Mouse (Mus musculus): ENCODE data around the gene Ptpn12. TPM values are rescaled to one million over a fixed set of nuclear protein-coding genes. Genes with fewer than 3 reads are reported as not detected.

Gene Ptpn12
- polyA plus RNA-seq, 1 experiment from 2014 or later = 29.1 TPM

GRCm38 (mm10) chr5:21002723-21003122, 53.0 kb downstream of the Ptpn12 start:
- H3K9ac ChIP-seq (replicated peaks) = no peak overlapping the region

GRCm38 (mm10) chr5:21001622-21002315, 53.9 kb downstream of the Ptpn12 start:
- no peaks in the 10 kb centered on the region for H3K27me3 ChIP-seq
- no peak overlapping the region for H3K9ac ChIP-seq (replicated peaks)
- no peak for ATAC-seq
- no peak overlapping the region for H3K4me2 ChIP-seq (replicated peaks)
- no peaks in the 10 kb centered on the region for H3K4me1 ChIP-seq (replicated peaks)
- H3K9me3 ChIP-seq = peaks cover 6% of the 10 kb centered on the region; the same call in 1 of the 2 replicates
- no peak overlapping the region for H3K27ac ChIP-seq
- H3K4me3 ChIP-seq (replicated peaks) = no peak overlapping the region
- peaks cover 74% of the 10 kb centered on the region for H3K36me3 ChIP-seq
- WGBS = 97% methylated on average over 10 of the region's 10 CpGs

More at GRCm38 (mm10) chr5:21002723-21003122, 53.0 kb downstream of the Ptpn12 start:
- H3K27ac ChIP-seq = no peak overlapping the region
- H3K36me3 ChIP-seq = peaks cover 69% of the 10 kb centered on the region
- H3K27me3 ChIP-seq = no peaks in the 10 kb centered on the region
- peaks cover 6% of the 10 kb centered on the region; the same call in 1 of the 2 replicates for H3K9me3 ChIP-seq
- ATAC-seq = no peak
- no peaks in the 10 kb centered on the region for H3K4me1 ChIP-seq (replicated peaks)
- H3K4me3 ChIP-seq (replicated peaks) = no peak overlapping the region
- H3K4me2 ChIP-seq (replicated peaks) = no peak overlapping the region
- 95% methylated on average over 6 of the region's 6 CpGs for WGBS

GRCm38 (mm10) chr5:20998427-20998826, 57.3 kb downstream of the Ptpn12 start:
- peaks cover 89% of the 10 kb centered on the region for H3K36me3 ChIP-seq
- no peaks in the 10 kb centered on the region for H3K4me1 ChIP-seq (replicated peaks)
- H3K9ac ChIP-seq (replicated peaks) = no peak overlapping the region
- no peak overlapping the region for H3K4me3 ChIP-seq (replicated peaks)
- no peak overlapping the region for H3K27ac ChIP-seq
- peaks cover 6% of the 10 kb centered on the region; the same call in 1 of the 2 replicates for H3K9me3 ChIP-seq
- no peaks in the 10 kb centered on the region for H3K27me3 ChIP-seq
- 94% methylated on average over 6 of the region's 6 CpGs for WGBS
- ATAC-seq = no peak
- no peak overlapping the region for H3K4me2 ChIP-seq (replicated peaks)

- no peaks in the 10 kb centered on the region for H3K4me1 ChIP-seq (replicated peaks)
- 94% methylated on average over 6 of the region's 6 CpGs for WGBS
- no peak overlapping the region for H3K4me2 ChIP-seq (replicated peaks)
- no peaks in the 10 kb centered on the region for H3K27me3 ChIP-seq
- no peak overlapping the region for H3K9ac ChIP-seq (replicated peaks)
- H3K4me3 ChIP-seq (replicated peaks) = no peak overlapping the region
- H3K27ac ChIP-seq = no peak overlapping the region
- ATAC-seq = no peak
- H3K9me3 ChIP-seq = peaks cover 6% of the 10 kb centered on the region; the same call in 1 of the 2 replicates
- peaks cover 81% of the 10 kb centered on the region for H3K36me3 ChIP-seq
Measured at GRCm38 (mm10) chr5:20997555-20997954, 58.2 kb downstream of the Ptpn12 start.

GRCm38 (mm10) chr5:20990062-20990809, 65.5 kb downstream of the Ptpn12 start:
- Histone ChIP-seq H3K4me2 (replicated peaks) (no peak overlapping the region), H3K4me1 (replicated peaks) (no peaks in the 10 kb centered on the region), H3K4me3 (replicated peaks) (no peak overlapping the region), H3K9me3 (no peaks in the 10 kb centered on the region), H3K36me3 (peaks cover 72% of the 10 kb centered on the region), H3K9ac (replicated peaks) (no peak overlapping the region), H3K27ac (no peak overlapping the region), H3K27me3 (no peaks in the 10 kb centered on the region)
- no peak for ATAC-seq
- 98% methylated on average over 8 of the region's 8 CpGs for WGBS

GRCm38 (mm10) chr5:20986271-20986670, 69.4 kb downstream of the Ptpn12 start:
- H3K9ac ChIP-seq (replicated peaks) = no peak overlapping the region
- H3K4me2 ChIP-seq (replicated peaks) = no peak overlapping the region
- peaks cover 54% of the 10 kb centered on the region for H3K36me3 ChIP-seq
- no peaks in the 10 kb centered on the region for H3K4me1 ChIP-seq (replicated peaks)
- 97% methylated on average over 8 of the region's 8 CpGs for WGBS
- ATAC-seq = no peak
- H3K9me3 ChIP-seq = no peaks in the 10 kb centered on the region
- no peak overlapping the region for H3K4me3 ChIP-seq (replicated peaks)
- H3K27me3 ChIP-seq = no peaks in the 10 kb centered on the region
- H3K27ac ChIP-seq = no peak overlapping the region

GRCm38 (mm10) chr5:20983505-20983904, 72.2 kb downstream of the Ptpn12 start:
- no peaks in the 10 kb centered on the region for H3K27me3 ChIP-seq
- H3K4me3 ChIP-seq (replicated peaks) = no peak overlapping the region
- H3K27ac ChIP-seq = no peak overlapping the region
- H3K9me3 ChIP-seq = no peaks in the 10 kb centered on the region
- H3K4me1 ChIP-seq (replicated peaks) = no peaks in the 10 kb centered on the region
- no peak for ATAC-seq
- H3K4me2 ChIP-seq (replicated peaks) = no peak overlapping the region
- no peak overlapping the region for H3K9ac ChIP-seq (replicated peaks)
- H3K36me3 ChIP-seq = peaks cover 30% of the 10 kb centered on the region

GRCm38 (mm10) chr5:20974690-20975089, 81.0 kb downstream of the Ptpn12 start:
- Histone ChIP-seq H3K27me3 (no peaks in the 10 kb centered on the region), H3K36me3 (no peaks in the 10 kb centered on the region), H3K4me1 (replicated peaks) (no peaks in the 10 kb centered on the region), H3K4me3 (replicated peaks) (no peak overlapping the region), H3K27ac (no peak overlapping the region), H3K4me2 (replicated peaks) (no peak overlapping the region), H3K9me3 (no peaks in the 10 kb centered on the region), H3K9ac (replicated peaks) (no peak overlapping the region)
- ATAC-seq = no peak
- WGBS = 83% methylated on average over 4 of the region's 4 CpGs

- ATAC-seq = no peak
- Histone ChIP-seq H3K9me3 (no peaks in the 10 kb centered on the region), H3K9ac (replicated peaks) (no peak overlapping the region), H3K27ac (no peak overlapping the region), H3K4me3 (replicated peaks) (no peak overlapping the region), H3K4me1 (replicated peaks) (no peaks in the 10 kb centered on the region), H3K27me3 (no peaks in the 10 kb centered on the region), H3K4me2 (replicated peaks) (no peak overlapping the region), H3K36me3 (no peaks in the 10 kb centered on the region)
- WGBS = 19% methylated on average over 7 of the region's 7 CpGs
Measured at GRCm38 (mm10) chr5:20973999-20974398, 81.7 kb downstream of the Ptpn12 start.

GRCm38 (mm10) chr5:20973069-20973468, 82.6 kb downstream of the Ptpn12 start:
- H3K36me3 ChIP-seq = no peaks in the 10 kb centered on the region
- H3K4me2 ChIP-seq (replicated peaks) = no peak overlapping the region
- WGBS = 69% methylated on average over 5 of the region's 5 CpGs
- H3K27me3 ChIP-seq = no peaks in the 10 kb centered on the region
- no peaks in the 10 kb centered on the region for H3K4me1 ChIP-seq (replicated peaks)
- no peak overlapping the region for H3K27ac ChIP-seq
- H3K9ac ChIP-seq (replicated peaks) = no peak overlapping the region
- no peak overlapping the region for H3K4me3 ChIP-seq (replicated peaks)
- H3K9me3 ChIP-seq = no peaks in the 10 kb centered on the region
- ATAC-seq = no peak

- no peaks in the 10 kb centered on the region for H3K36me3 ChIP-seq
- no peak overlapping the region for H3K27ac ChIP-seq
- no peak overlapping the region for H3K9ac ChIP-seq (replicated peaks)
- H3K27me3 ChIP-seq = no peaks in the 10 kb centered on the region
- ATAC-seq = no peak
- H3K9me3 ChIP-seq = no peaks in the 10 kb centered on the region
- 70% methylated on average over 9 of the region's 9 CpGs for WGBS
- H3K4me2 ChIP-seq (replicated peaks) = no peak overlapping the region
- H3K4me3 ChIP-seq (replicated peaks) = no peak overlapping the region
- H3K4me1 ChIP-seq (replicated peaks) = no peaks in the 10 kb centered on the region
Measured at GRCm38 (mm10) chr5:20968963-20969362, 86.7 kb downstream of the Ptpn12 start.

- no peak overlapping the region for H3K27ac ChIP-seq
- H3K4me1 ChIP-seq (replicated peaks) = no peaks in the 10 kb centered on the region
- no peak overlapping the region for H3K4me3 ChIP-seq (replicated peaks)
- no peaks in the 10 kb centered on the region for H3K27me3 ChIP-seq
- H3K9ac ChIP-seq (replicated peaks) = no peak overlapping the region
- WGBS = 82% methylated on average over 9 of the region's 9 CpGs
- H3K4me2 ChIP-seq (replicated peaks) = no peak overlapping the region
- no peaks in the 10 kb centered on the region for H3K9me3 ChIP-seq
- no peak for ATAC-seq
- no peaks in the 10 kb centered on the region for H3K36me3 ChIP-seq
Measured at GRCm38 (mm10) chr5:20968493-20968892, 87.2 kb downstream of the Ptpn12 start.
